10 mouse cellular contexts compared by ENCODE assay signal in the genomic region with DNA sequence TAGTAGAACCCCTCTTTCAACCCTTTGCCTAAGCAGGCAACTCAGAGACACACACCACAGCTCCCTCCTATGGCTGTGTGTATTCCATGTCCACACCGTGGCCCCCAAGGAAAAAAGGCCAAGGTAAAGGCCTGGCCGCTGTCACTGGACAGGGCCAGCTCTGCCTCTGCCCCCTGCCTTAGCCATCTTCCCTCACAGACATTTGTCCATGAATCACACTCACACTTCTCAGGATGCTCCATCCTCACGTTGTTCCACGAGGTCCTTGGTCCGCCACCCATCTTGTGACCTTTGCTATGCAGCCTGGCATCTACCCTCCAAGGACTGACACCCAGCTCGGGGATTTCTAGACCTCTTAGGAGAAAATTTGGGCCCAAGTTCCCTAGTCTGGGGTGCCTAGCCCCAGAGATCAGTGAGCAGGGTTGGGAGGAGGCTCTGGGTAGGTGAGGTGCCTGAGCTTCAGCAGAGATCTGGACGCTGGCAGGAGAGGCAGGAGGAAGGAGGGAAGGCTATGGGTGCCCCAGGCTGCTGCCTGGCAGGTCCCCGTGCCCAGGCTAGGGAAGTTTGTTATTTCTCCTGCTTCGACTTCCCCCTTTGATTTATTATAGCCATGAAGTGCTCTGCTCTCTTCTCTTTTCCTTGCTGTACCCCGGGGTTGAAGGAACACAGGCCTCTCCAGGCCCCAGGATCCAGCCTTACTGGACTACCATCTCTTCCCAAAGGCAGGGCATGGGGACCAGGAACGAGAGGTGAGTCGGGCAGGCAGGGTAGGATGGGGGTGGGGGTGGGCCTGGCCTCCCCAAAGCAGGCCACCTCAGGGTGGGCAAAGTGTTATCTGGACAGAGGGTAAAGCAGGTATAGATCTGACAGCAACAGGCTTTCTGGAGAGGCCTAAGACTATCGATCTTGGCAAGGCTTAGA. TPM values are rescaled to one million over a fixed set of nuclear protein-coding genes. Genes with fewer than 3 reads are reported as not detected.
A peak's percentile ranks its signal among the peaks of the same experiment; 100 is the strongest.
DNase-seq lines count a peak whose midpoint lies in the region; ATAC-seq and TF ChIP-seq lines count a peak whose summit lies in the region.
"Had no signal": no experiment of that assay in that cellular context is flagged by ENCODE, and none has a peak within 500 bp of the region (broad histone marks: within the 10 kb centered on the region; RNA-seq: fewer than 3 reads in every experiment).

A gene (plus strand): TSS at position 616 of the 921 bp plus-strand sequence.

- TF ChIP-seq EP300 in stomach, postnatal 0 days (optimal IDR thresholded peaks at IDR 0.05): no peak

- WGBS in kidney, adult 2 months: 70% methylated on average over 13 of the region's 13 CpGs
- 68% methylated on average over 13 of the region's 13 CpGs for WGBS in kidney, embryonic 14.5 days
- 76% methylated on average over 13 of the region's 13 CpGs for WGBS in limb, embryonic 12.5 days
- WGBS in stomach, postnatal 0 days: 69% methylated on average over 13 of the region's 13 CpGs
- WGBS in forebrain, embryonic 15.5 days: 81% methylated on average over 13 of the region's 13 CpGs

- no peak for TF ChIP-seq CTCF in kidney, adult 2 months (conservative IDR thresholded peaks at IDR 0.05; ENCODE audit: insufficient read depth, insufficient read length, low read depth, low read length)
- TF ChIP-seq CTCF in stomach, postnatal 0 days (IDR thresholded peaks at IDR 0.05; ENCODE audit: low read depth): no peak

- no peaks in the 10 kb centered on the region for H3K27me3 ChIP-seq in kidney, adult 2 months (replicated peaks; ENCODE audit: control insufficient read depth, insufficient read depth, low read length)
- no peaks in the 10 kb centered on the region for H3K27me3 ChIP-seq in kidney, embryonic 14.5 days (ENCODE audit: control insufficient read depth, insufficient read depth, low read length)
- 0 out of 2 replicates have a peak, but pooled peaks cover 10% of the 10 kb centered on the region for H3K27me3 ChIP-seq in limb, embryonic 12.5 days
- no peaks in the 10 kb centered on the region for H3K27me3 ChIP-seq in stomach, postnatal 0 days (ENCODE audit: control insufficient read depth, insufficient read depth, low read length)
- H3K27me3 ChIP-seq in forebrain, embryonic 15.5 days: no peaks in the 10 kb centered on the region
- H3K27me3 ChIP-seq: limb, embryonic 15.5 days had no signal

- H3K27ac ChIP-seq in kidney, adult 2 months (ENCODE audit: insufficient read depth, low read depth, low read length): peak within 1 kb of the TSS; percentile 61
- no peak within 1 kb of the TSS for H3K27ac ChIP-seq in kidney, embryonic 14.5 days (ENCODE audit: low read depth, low read length)
- 0 out of 2 replicates have a peak within 1 kb of the TSS, but pooled peaks have one; percentile 8 for H3K27ac ChIP-seq in limb, embryonic 12.5 days
- H3K27ac ChIP-seq in stomach, postnatal 0 days (replicated peaks): peak within 1 kb of the TSS; percentile 35; the same call in 1 of the 2 replicates
- H3K27ac ChIP-seq in forebrain, embryonic 15.5 days (replicated peaks): no peak within 1 kb of the TSS
- H3K27ac ChIP-seq: limb, embryonic 15.5 days had no signal

- no peaks in the 10 kb centered on the region for H3K36me3 ChIP-seq in kidney, adult 2 months (ENCODE audit: control insufficient read depth, insufficient read depth, low read length)
- no peaks in the 10 kb centered on the region for H3K36me3 ChIP-seq in kidney, embryonic 14.5 days (ENCODE audit: control insufficient read depth, insufficient read depth, low read length)
- H3K36me3 ChIP-seq in limb, embryonic 12.5 days: no peaks in the 10 kb centered on the region
- H3K36me3 ChIP-seq in stomach, postnatal 0 days (ENCODE audit: control insufficient read depth, insufficient read depth, low read length): no peaks in the 10 kb centered on the region
- no peaks in the 10 kb centered on the region for H3K36me3 ChIP-seq in forebrain, embryonic 15.5 days
- H3K36me3 ChIP-seq: limb, embryonic 15.5 days had no signal

- H3K9me3 ChIP-seq in kidney, embryonic 14.5 days (ENCODE audit: control insufficient read depth, low read length): no peaks in the 10 kb centered on the region
- H3K9me3 ChIP-seq in limb, embryonic 12.5 days: no peaks in the 10 kb centered on the region
- no peaks in the 10 kb centered on the region for H3K9me3 ChIP-seq in stomach, postnatal 0 days (ENCODE audit: control insufficient read depth, low read length)
- no peaks in the 10 kb centered on the region for H3K9me3 ChIP-seq in forebrain, embryonic 15.5 days
- H3K9me3 ChIP-seq: limb, embryonic 15.5 days had no signal

- H3K4me1 ChIP-seq in kidney, adult 2 months (ENCODE audit: control insufficient read depth, insufficient read depth, low read length): no peaks in the 10 kb centered on the region; the same call in 1 of the 2 replicates
- H3K4me1 ChIP-seq in kidney, embryonic 14.5 days (ENCODE audit: control insufficient read depth, insufficient read depth, low read length): peaks cover 11% of the 10 kb centered on the region
- H3K4me1 ChIP-seq in limb, embryonic 12.5 days (replicated peaks): peaks cover 15% of the 10 kb centered on the region
- no peaks in the 10 kb centered on the region for H3K4me1 ChIP-seq in stomach, postnatal 0 days (replicated peaks; ENCODE audit: control insufficient read depth, insufficient read depth)
- H3K4me1 ChIP-seq in forebrain, embryonic 15.5 days: peaks cover 9% of the 10 kb centered on the region

- H3K4me3 ChIP-seq in kidney, adult 2 months (ENCODE audit: insufficient read depth, low read depth, low read length): no peak within 1 kb of the TSS
- H3K4me3 ChIP-seq in kidney, embryonic 14.5 days (ENCODE audit: low read length): no peak within 1 kb of the TSS
- no peak within 1 kb of the TSS for H3K4me3 ChIP-seq in limb, embryonic 12.5 days (replicated peaks)
- H3K4me3 ChIP-seq in stomach, postnatal 0 days (ENCODE audit: low read depth, low read length): no peak within 1 kb of the TSS
- H3K4me3 ChIP-seq in forebrain, embryonic 15.5 days: no peak within 1 kb of the TSS
- H3K4me3 ChIP-seq: limb, embryonic 15.5 days had no signal

- no peak for DNase-seq in kidney, adult 2 months
- DNase-seq in urinary bladder, adult 2 months (ENCODE audit: low spot score): no peak
- DNase-seq in urinary bladder, postnatal 25 days (ENCODE audit: low spot score): no peak
- DNase-seq in stomach, postnatal 0 days (ENCODE audit: low spot score): no peak
- DNase-seq in left cerebral cortex, adult 11 months (ENCODE audit: low spot score): no peak
- DNase-seq: adrenal gland, postnatal 25 days had no signal

- H3K4me2 ChIP-seq in kidney, embryonic 14.5 days (replicated peaks; ENCODE audit: low read depth, low read length): no peak within 1 kb of the TSS
- H3K4me2 ChIP-seq in limb, embryonic 12.5 days: no peak within 1 kb of the TSS
- H3K4me2 ChIP-seq in stomach, postnatal 0 days (replicated peaks; ENCODE audit: low read depth): no peak within 1 kb of the TSS
- H3K4me2 ChIP-seq in forebrain, embryonic 15.5 days (replicated peaks): no peak within 1 kb of the TSS
- H3K4me2 ChIP-seq: limb, embryonic 15.5 days had no signal

- no peak for TF ChIP-seq POLR2A in kidney, adult 2 months (IDR thresholded peaks at IDR 0.05; ENCODE audit: low read depth, low read length)

- ATAC-seq in kidney, embryonic 14.5 days (ENCODE audit: low FRiP score, low TSS enrichment): no peak
- ATAC-seq in limb, embryonic 12.5 days (ENCODE audit: insufficient number of reproducible peaks, insufficient read depth, low FRiP score, low TSS enrichment, low read depth): no peak
- ATAC-seq in stomach, postnatal 0 days (ENCODE audit: low FRiP score, low TSS enrichment): no peak
- ATAC-seq in forebrain, embryonic 15.5 days (replicated peaks): no peak

- H3K9ac ChIP-seq in kidney, embryonic 14.5 days (ENCODE audit: low read depth, low read length): no peak within 1 kb of the TSS
- H3K9ac ChIP-seq in limb, embryonic 12.5 days (replicated peaks): 0 out of 2 replicates have a peak within 1 kb of the TSS, but pooled peaks have one; percentile 19
- H3K9ac ChIP-seq in stomach, postnatal 0 days (ENCODE audit: low read length): no peak within 1 kb of the TSS
- no peak within 1 kb of the TSS for H3K9ac ChIP-seq in forebrain, embryonic 15.5 days (replicated peaks)
- H3K9ac ChIP-seq: limb, embryonic 15.5 days had no signal

RNA-seq across cellular contexts. Expression of the gene that starts here (rescaled TPM):
- polyA plus RNA-seq in kidney, adult 2 months (2012; rRNA removed): 12.9 and 17.4 TPM in 2 replicates
- polyA plus RNA-seq in kidney, embryonic 14.5 days (2014; fragmentation: Nextera tagmentation; extraction: Ambion mirVana): 2.2 and 3.7 TPM in 2 replicates
- 17.7 and 21.0 TPM in 2 replicates for polyA plus RNA-seq in urinary bladder, adult 2 months (2012; rRNA removed)
- polyA plus RNA-seq in limb, embryonic 12.5 days (2016; fragmentation: Nextera tagmentation; extraction: Ambion mirVana): 2.8 and 3.3 TPM in 2 replicates
- 6.4 and 7.0 TPM in 2 replicates for polyA plus RNA-seq in stomach, postnatal 0 days (2015; fragmentation: Nextera tagmentation; extraction: Ambion mirVana)
- polyA plus RNA-seq in forebrain, embryonic 15.5 days (2015; fragmentation: Nextera tagmentation; extraction: Ambion mirVana): 2.4 and 3.0 TPM in 2 replicates

Comparison
In these comparisons a context has a peak if more than half of its experiments do, and no peak if none do; other contexts are left out.
1. H3K27ac ChIP-seq: peak in kidney, adult 2 months (single experiment), limb, embryonic 12.5 days (single experiment) and stomach, postnatal 0 days (single experiment); none in kidney, embryonic 14.5 days (single experiment) and forebrain, embryonic 15.5 days (single experiment).